Mouse (Mus musculus) hindbrain, embryonic 11.5 days (tissue): ENCODE measurements around the gene Ubr4. TPM values are rescaled to one million over a fixed set of nuclear protein-coding genes. Genes with fewer than 3 reads are reported as not detected.

ENCODE experiments used
- ATAC-seq: fragments of 200-750 bp; cut with Nextera tagmentation; 2 replicates; pipeline ENCODE4 v1.8.0; 2017; ENCODE audit warnings: mild to moderate bottlenecking, moderate TSS enrichment, moderate library complexity; ENCODE audit not compliant: low FRiP score
- DNase-seq: peaks from one replicate; pipeline ENCODE4 v3.0.0-alpha.2; 2015; ENCODE audit warnings: low spot score
- H3K27ac ChIP-seq: fragments of 300-500 bp; sonication (generic); 2 replicates; pipeline ENCODE4 v1.5.1; 2014; ENCODE audit warnings: mild to moderate bottlenecking, low read depth, low read length
- H3K27me3 ChIP-seq: fragments of 300-500 bp; sonication (generic); 2 replicates; pipeline ENCODE4 v1.6.1; 2014; ENCODE audit warnings: mild to moderate bottlenecking, low read length, moderate library complexity, mixed read lengths; ENCODE audit not compliant: control insufficient read depth, insufficient read depth
- H3K36me3 ChIP-seq: fragments of 300-500 bp; sonication (generic); 2 replicates; pipeline ENCODE4 v1.6.1; 2014; ENCODE audit warnings: mild to moderate bottlenecking, low read length, moderate library complexity, mixed read lengths; ENCODE audit not compliant: control insufficient read depth, insufficient read depth
- H3K4me1 ChIP-seq: fragments of 300-500 bp; sonication (generic); replicated peaks from 2 replicates; pipeline ENCODE4 v1.6.1; 2014; ENCODE audit warnings: low read length, mixed read lengths; ENCODE audit not compliant: control insufficient read depth, insufficient read depth
- H3K4me2 ChIP-seq: fragments of 300-500 bp; sonication (generic); replicated peaks from 2 replicates; pipeline ENCODE4 v1.6.1; 2014; ENCODE audit warnings: mild to moderate bottlenecking, low read depth, low read length
- H3K4me3 ChIP-seq: fragments of 300-500 bp; sonication (generic); 2 replicates; pipeline ENCODE4 v1.5.1; 2014; ENCODE audit warnings: low read depth, low read length
- H3K9ac ChIP-seq: fragments of 300-500 bp; sonication (generic); 2 replicates; pipeline ENCODE4 v1.6.1; 2014; ENCODE audit warnings: low read depth, low read length
- H3K9me3 ChIP-seq: fragments of 300-500 bp; sonication (generic); 2 replicates; pipeline ENCODE4 v1.6.1; 2016; ENCODE audit warnings: low read length; ENCODE audit not compliant: control insufficient read depth
- WGBS: fragments of 180-500 bp; shearing (Covaris S2); extraction: QIAGEN DNeasy Blood & Tissue Kit; methylation state at CpG from one replicate; pipeline ENCODE4 v1.1.7; 2014; 5-methylcytosine and 5-hydroxymethylcytosine counted together
- polyA plus RNA-seq: library from polyadenylated mRNA; unstranded; fragments of >200 nt; fragmentation: Nextera tagmentation; extraction: Ambion mirVana; gene quantifications from 2 replicates; pipeline ENCODE4 v1.2.1, GENCODE M21; 2014

Ubr4 gene
- polyA plus RNA-seq, 1 experiment from 2014 or later: 82.5 TPM

DNA sequence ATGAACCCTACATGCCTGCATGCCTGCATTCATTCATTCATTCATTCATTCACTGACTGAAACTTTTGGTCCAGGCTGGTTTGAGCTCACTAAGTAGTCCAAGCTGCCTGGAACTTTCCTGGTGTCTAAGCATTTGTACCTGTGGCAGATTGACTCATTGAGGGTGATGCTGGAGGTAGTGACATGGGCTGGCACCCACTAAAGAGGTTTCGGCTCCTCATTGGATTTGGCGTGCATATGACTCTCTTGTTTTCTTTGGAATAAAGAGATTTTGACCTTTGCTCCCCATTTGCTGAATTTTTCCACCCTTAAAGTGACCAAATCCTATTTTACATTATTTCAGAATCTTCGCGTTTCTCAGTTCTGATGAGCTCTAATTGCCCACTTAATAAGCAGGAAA is 37.1 kb downstream of the Ubr4 start:
- Histone ChIP-seq H3K4me3 (no peak overlapping the region), H3K9ac (no peak overlapping the region), H3K4me2 (no peak overlapping the region), H3K27me3 (no peaks in the 10 kb centered on the region), H3K36me3 (peaks cover 13% of the 10 kb centered on the region), H3K4me1 (no peaks in the 10 kb centered on the region), H3K9me3 (no peaks in the 10 kb centered on the region), H3K27ac (no peak overlapping the region)
- DNase-seq: no peak
- 94% methylated on average over 4 of the region's 4 CpGs for WGBS
- ATAC-seq: no peak

DNA sequence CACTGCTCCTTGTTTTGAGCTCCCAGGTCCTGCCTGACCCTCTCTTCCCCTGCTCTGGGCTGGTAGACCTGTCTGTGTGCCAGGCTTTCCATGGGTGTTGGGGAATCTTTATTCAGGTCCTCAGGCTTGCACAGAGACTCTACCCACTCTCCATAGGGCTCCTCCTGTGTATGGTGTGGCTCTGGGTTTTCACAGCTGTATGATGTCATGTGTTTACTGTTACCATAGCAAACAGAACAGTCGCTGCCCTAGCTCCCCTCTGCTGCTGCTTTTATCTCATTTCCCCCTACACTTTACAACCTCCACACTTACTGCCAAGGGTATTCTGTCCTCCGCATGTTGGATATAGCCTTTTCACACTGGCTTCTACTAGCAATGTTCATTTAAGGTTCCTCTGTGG is 43.0 kb downstream of the Ubr4 start:
- H3K4me1 ChIP-seq: no peaks in the 10 kb centered on the region
- H3K4me2 ChIP-seq: no peak overlapping the region
- no peak overlapping the region for H3K27ac ChIP-seq
- WGBS: 90% methylated on average over 2 of the region's 2 CpGs
- no peak for ATAC-seq
- peaks cover 23% of the 10 kb centered on the region for H3K36me3 ChIP-seq
- H3K9ac ChIP-seq: no peak overlapping the region
- no peak overlapping the region for H3K4me3 ChIP-seq
- no peaks in the 10 kb centered on the region for H3K9me3 ChIP-seq
- H3K27me3 ChIP-seq: no peaks in the 10 kb centered on the region
- no peak for DNase-seq

DNA sequence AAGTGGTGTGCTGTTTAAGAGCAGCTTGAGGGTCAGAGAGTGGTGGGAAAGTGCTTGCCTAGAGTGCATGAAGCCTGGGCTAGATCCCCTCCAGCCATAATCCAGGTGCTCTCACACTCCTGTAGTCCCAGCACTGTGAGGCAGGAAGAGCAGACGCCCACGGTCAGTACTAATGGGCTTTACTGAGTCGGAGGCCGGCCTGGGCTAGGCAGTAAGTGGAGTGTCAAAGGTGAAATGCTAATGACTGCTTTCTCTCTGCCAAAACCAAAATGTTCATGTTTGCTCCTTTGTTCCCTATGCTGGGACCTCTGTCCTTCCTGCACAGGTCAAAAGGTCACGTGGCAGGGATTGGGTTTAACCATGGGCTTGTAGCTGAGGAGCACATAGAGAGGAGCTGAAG is 48.1 kb downstream of the Ubr4 start:
- no peak overlapping the region for H3K4me2 ChIP-seq
- H3K27me3 ChIP-seq: no peaks in the 10 kb centered on the region
- no peaks in the 10 kb centered on the region for H3K9me3 ChIP-seq
- no peaks in the 10 kb centered on the region for H3K4me1 ChIP-seq
- H3K4me3 ChIP-seq: no peak overlapping the region
- no peak for DNase-seq
- WGBS: 81% methylated on average over 5 of the region's 5 CpGs
- H3K27ac ChIP-seq: no peak overlapping the region
- peaks cover 24% of the 10 kb centered on the region for H3K36me3 ChIP-seq
- H3K9ac ChIP-seq: no peak overlapping the region
- ATAC-seq: no peak

GRCm38 (mm10) chr4:139403214-139403613 is 50.8 kb downstream of the Ubr4 start:
- 89% methylated on average over 14 of the region's 14 CpGs for WGBS
- Histone ChIP-seq H3K27ac (no peak overlapping the region), H3K4me1 (no peaks in the 10 kb centered on the region), H3K27me3 (no peaks in the 10 kb centered on the region), H3K4me3 (no peak overlapping the region), H3K4me2 (no peak overlapping the region), H3K36me3 (peaks cover 23% of the 10 kb centered on the region), H3K9me3 (no peaks in the 10 kb centered on the region), H3K9ac (no peak overlapping the region)
- DNase-seq: no peak
- ATAC-seq: no peak

- no peak for ATAC-seq
- 93% methylated on average over 3 of the region's 3 CpGs for WGBS
- no peaks in the 10 kb centered on the region for H3K4me1 ChIP-seq
- peaks cover 22% of the 10 kb centered on the region for H3K36me3 ChIP-seq
- H3K4me2 ChIP-seq: no peak overlapping the region
- no peak overlapping the region for H3K27ac ChIP-seq
- H3K9ac ChIP-seq: no peak overlapping the region
- no peaks in the 10 kb centered on the region for H3K27me3 ChIP-seq
- H3K9me3 ChIP-seq: no peaks in the 10 kb centered on the region
- no peak for DNase-seq
- no peak overlapping the region for H3K4me3 ChIP-seq
These were observed 58.9 kb downstream of the Ubr4 start for GRCm38 (mm10) chr4:139411351-139411750.

GRCm38 (mm10) chr4:139417868-139418267 is 65.5 kb downstream of the Ubr4 start:
- H3K4me2 ChIP-seq: no peak overlapping the region
- no peak for DNase-seq
- H3K4me1 ChIP-seq: no peaks in the 10 kb centered on the region
- H3K9ac ChIP-seq: no peak overlapping the region
- H3K27me3 ChIP-seq: no peaks in the 10 kb centered on the region
- no peak overlapping the region for H3K27ac ChIP-seq
- H3K9me3 ChIP-seq: no peaks in the 10 kb centered on the region
- H3K36me3 ChIP-seq: peaks cover 34% of the 10 kb centered on the region
- H3K4me3 ChIP-seq: no peak overlapping the region
- 59% methylated on average over 1 of the region's 1 CpGs for WGBS
- ATAC-seq: no peak

- no peaks in the 10 kb centered on the region for H3K9me3 ChIP-seq
- ATAC-seq (no peak), DNase-seq (no peak)
- no peaks in the 10 kb centered on the region for H3K27me3 ChIP-seq
- H3K4me3 ChIP-seq: no peak overlapping the region
- no peak overlapping the region for H3K4me2 ChIP-seq
- WGBS: 96% methylated on average over 7 of the region's 7 CpGs
- peaks cover 24% of the 10 kb centered on the region for H3K36me3 ChIP-seq
- no peak overlapping the region for H3K27ac ChIP-seq
- H3K9ac ChIP-seq: no peak overlapping the region
- H3K4me1 ChIP-seq: no peaks in the 10 kb centered on the region
These were observed 69.2 kb downstream of the Ubr4 start for GRCm38 (mm10) chr4:139421621-139422020.

GRCm38 (mm10) chr4:139422409-139422808 is 70.0 kb downstream of the Ubr4 start:
- H3K9me3 ChIP-seq: no peaks in the 10 kb centered on the region
- H3K9ac ChIP-seq: no peak overlapping the region
- no peak overlapping the region for H3K4me2 ChIP-seq
- no peak overlapping the region for H3K4me3 ChIP-seq
- H3K4me1 ChIP-seq: no peaks in the 10 kb centered on the region
- WGBS: 98% methylated on average over 2 of the region's 2 CpGs
- H3K27me3 ChIP-seq: no peaks in the 10 kb centered on the region
- H3K27ac ChIP-seq: no peak overlapping the region
- peaks cover 18% of the 10 kb centered on the region for H3K36me3 ChIP-seq
- DNase-seq (no peak), ATAC-seq (no peak)

- DNase-seq (no peak), ATAC-seq (no peak)
- H3K36me3 ChIP-seq: peaks cover 19% of the 10 kb centered on the region
- no peak overlapping the region for H3K4me3 ChIP-seq
- no peak overlapping the region for H3K9ac ChIP-seq
- H3K9me3 ChIP-seq: no peaks in the 10 kb centered on the region
- no peaks in the 10 kb centered on the region for H3K27me3 ChIP-seq
- no peak overlapping the region for H3K4me2 ChIP-seq
- 80% methylated on average over 2 of the region's 2 CpGs for WGBS
- H3K27ac ChIP-seq: no peak overlapping the region
- H3K4me1 ChIP-seq: no peaks in the 10 kb centered on the region
These were observed 70.9 kb downstream of the Ubr4 start for GRCm38 (mm10) chr4:139423270-139423669.
